Mouse (Mus musculus): ENCODE measurements around the gene Carhsp1. TPM values are rescaled to one million over a fixed set of nuclear protein-coding genes. Genes with fewer than 3 reads are reported as not detected.
A peak's percentile ranks its signal among the peaks of the same experiment; 100 is the strongest.

The Carhsp1 gene
- total and polyA plus RNA-seq, 2 experiments from 2014 or later: 42.7 to 71.6 TPM

DNA sequence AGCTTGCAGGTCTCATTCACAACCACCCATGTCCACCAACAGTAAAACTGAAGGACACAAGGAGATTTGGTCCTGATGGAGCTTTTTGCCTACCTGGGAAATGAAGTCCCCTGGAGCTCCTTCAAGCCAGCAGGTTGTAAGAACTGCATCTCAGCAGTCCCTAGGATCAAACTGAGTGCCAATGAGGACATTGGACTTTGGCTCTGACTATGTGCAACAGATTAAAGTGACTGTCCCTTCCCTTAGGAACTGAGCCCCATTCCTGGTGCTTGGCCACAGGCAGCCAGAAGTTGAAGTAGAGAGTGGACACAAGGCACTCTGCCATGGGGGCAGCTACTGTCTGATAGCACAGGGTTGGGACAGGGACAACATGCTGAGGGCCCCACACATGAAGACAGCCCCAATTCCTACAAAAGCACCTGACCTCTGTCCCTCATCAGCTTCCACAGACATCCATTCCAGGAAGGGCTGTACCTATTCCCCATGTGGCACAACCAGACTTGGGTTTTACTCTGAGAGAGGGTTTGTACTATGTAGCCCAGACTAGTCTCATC lies 15.7 kb upstream of the Carhsp1 start:
- TF ChIP-seq CTCF (IDR thresholded peaks at IDR 0.05; ENCODE audit: low read depth) (no peak), EP300 (IDR thresholded peaks at IDR 0.05; ENCODE audit: low read depth) (no peak)
- no peaks in the 10 kb centered on the region for H3K4me1 ChIP-seq (ENCODE audit: control insufficient read depth, insufficient read depth)
- H3K27ac ChIP-seq (ENCODE audit: low read depth): no peak overlapping the region
- ATAC-seq (ENCODE audit: insufficient read depth, low read depth): no peak
- H3K4me2 ChIP-seq (ENCODE audit: low read depth, low read length): no peak overlapping the region
- peaks cover 37% of the 10 kb centered on the region for H3K36me3 ChIP-seq (replicated peaks; ENCODE audit: control insufficient read depth, insufficient read depth, low read length)
- no peak overlapping the region for H3K4me3 ChIP-seq (ENCODE audit: low read depth, low read length)
- no peaks in the 10 kb centered on the region for H3K27me3 ChIP-seq (ENCODE audit: control insufficient read depth, insufficient read depth, low read length)
- no peak overlapping the region for H3K9ac ChIP-seq (replicated peaks; ENCODE audit: low read depth, low read length)
- no peaks in the 10 kb centered on the region for H3K9me3 ChIP-seq (replicated peaks; ENCODE audit: control insufficient read depth, low read length)
- DNase-seq (ENCODE audit: low spot score): no peak

DNA sequence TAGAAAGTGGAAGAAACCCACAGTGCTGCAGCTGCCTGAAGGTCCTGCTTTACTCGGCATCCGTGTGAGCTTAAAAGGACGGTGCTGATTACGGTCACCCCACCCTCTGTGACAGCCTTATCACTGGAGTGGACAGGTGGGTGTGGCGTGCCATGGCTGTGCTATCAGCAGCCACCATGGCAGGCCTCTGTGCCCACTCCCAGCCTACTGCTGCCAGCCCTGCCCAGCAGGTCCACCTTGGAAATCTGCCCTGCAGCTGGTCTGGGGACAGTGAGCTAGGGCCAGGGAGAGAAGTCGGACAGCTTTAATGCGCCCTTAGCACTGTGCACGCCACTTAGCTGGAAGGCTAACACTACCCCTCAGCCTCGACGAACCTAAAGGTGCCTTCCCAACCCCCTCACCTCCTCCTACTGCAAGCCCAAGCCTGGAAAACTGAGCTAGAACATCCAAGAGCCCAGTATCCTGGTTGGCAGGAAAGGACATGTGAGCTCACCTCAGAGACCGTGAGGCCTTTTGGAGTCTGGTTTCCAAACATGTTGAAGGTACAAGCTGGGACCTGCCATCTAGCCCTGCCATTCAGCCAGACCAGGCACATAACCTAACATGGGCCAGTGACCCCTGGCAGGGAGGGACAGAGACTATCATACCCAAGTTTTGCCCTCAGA lies 15.0 kb upstream of the Carhsp1 start:
- Histone ChIP-seq H3K4me2 (ENCODE audit: low read depth, low read length) (no peak overlapping the region), H3K4me1 (ENCODE audit: control insufficient read depth, insufficient read depth) (no peaks in the 10 kb centered on the region), H3K27me3 (ENCODE audit: control insufficient read depth, insufficient read depth, low read length) (no peaks in the 10 kb centered on the region), H3K36me3 (replicated peaks; ENCODE audit: control insufficient read depth, insufficient read depth, low read length) (peaks cover 30% of the 10 kb centered on the region), H3K4me3 (ENCODE audit: low read depth, low read length) (no peak overlapping the region), H3K27ac (ENCODE audit: low read depth) (0 out of 2 replicates have a peak overlapping the region, but pooled peaks have one; percentile 12), H3K9ac (replicated peaks; ENCODE audit: low read depth, low read length) (no peak overlapping the region; the same call in 1 of the 2 replicates), H3K9me3 (replicated peaks; ENCODE audit: control insufficient read depth, low read length) (no peaks in the 10 kb centered on the region)
- 38% methylated on average over 11 of the region's 11 CpGs for WGBS
- TF ChIP-seq EP300 (IDR thresholded peaks at IDR 0.05; ENCODE audit: low read depth) (no peak), CTCF (IDR thresholded peaks at IDR 0.05; ENCODE audit: low read depth) (no peak)
- DNase-seq (ENCODE audit: low spot score) (no peak), ATAC-seq (ENCODE audit: insufficient read depth, low read depth) (peak; percentile 49)

DNA sequence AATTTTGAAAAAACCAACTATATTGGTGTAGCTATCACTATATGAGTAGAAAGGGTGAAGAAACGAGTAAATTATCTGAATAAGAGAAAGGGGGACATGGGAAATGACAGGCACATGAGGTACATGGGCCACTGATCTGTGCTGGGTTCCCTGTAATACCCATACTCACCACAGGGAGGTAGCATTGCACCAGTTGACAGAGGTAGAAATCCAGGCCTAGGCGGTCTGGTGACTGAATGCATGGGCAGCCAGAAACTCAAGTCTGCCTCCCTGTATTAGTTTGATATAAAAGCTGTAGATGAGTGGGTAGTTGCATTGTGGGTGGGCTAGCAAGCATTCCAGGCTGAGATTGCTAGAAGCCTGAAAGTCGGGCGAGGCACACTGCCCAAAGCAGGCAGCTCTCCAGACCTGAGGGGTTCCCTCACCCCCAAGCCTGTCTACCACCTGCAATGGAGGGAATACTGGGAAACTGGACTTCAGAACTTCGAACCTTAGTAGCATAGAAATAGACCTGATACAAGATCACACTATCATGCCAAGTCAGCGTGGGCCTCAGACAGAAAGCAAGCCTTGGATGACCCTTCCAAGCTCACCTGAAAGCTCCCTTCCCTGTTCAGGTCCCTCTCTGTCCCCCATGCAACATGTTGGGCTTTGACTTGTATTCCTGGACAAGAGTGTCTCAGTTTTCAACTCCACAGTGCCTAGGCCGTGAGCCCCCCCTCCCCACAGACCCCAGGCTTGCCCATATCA lies 14.3 kb upstream of the Carhsp1 start:
- 54% methylated on average over 7 of the region's 7 CpGs for WGBS
- Histone ChIP-seq H3K27me3 (ENCODE audit: control insufficient read depth, insufficient read depth, low read length) (no peaks in the 10 kb centered on the region), H3K4me2 (ENCODE audit: low read depth, low read length) (no peak overlapping the region), H3K27ac (ENCODE audit: low read depth) (no peak overlapping the region), H3K4me1 (ENCODE audit: control insufficient read depth, insufficient read depth) (no peaks in the 10 kb centered on the region), H3K36me3 (replicated peaks; ENCODE audit: control insufficient read depth, insufficient read depth, low read length) (peaks cover 23% of the 10 kb centered on the region), H3K9ac (replicated peaks; ENCODE audit: low read depth, low read length) (no peak overlapping the region), H3K4me3 (ENCODE audit: low read depth, low read length) (no peak overlapping the region), H3K9me3 (replicated peaks; ENCODE audit: control insufficient read depth, low read length) (no peaks in the 10 kb centered on the region)
- ATAC-seq (ENCODE audit: insufficient read depth, low read depth) (peak; percentile 68), DNase-seq (ENCODE audit: low spot score) (peak; percentile 76)
- TF ChIP-seq CTCF (IDR thresholded peaks at IDR 0.05; ENCODE audit: low read depth) (peak; percentile 95), EP300 (IDR thresholded peaks at IDR 0.05; ENCODE audit: low read depth) (no peak)

DNA sequence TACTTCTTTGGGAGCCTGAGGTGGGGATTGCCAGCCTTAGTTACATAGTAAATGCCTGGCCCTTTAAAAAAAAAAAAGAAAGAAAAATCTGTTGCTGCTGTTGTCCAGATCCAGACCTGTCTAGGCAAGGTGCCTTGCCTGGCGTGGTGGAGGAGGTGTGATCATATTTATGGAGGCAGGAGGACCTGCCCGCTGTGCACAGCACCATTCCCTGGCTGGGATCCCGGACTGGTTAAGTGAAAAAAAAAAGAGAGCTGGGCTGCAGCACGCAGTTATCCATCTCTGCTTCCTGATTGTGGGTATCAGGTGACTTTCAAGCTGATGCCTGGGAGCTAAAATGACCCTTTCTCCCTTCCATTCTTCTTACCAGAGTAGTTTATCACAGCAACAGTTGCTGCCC lies 13.1 kb upstream of the Carhsp1 start:
- Histone ChIP-seq H3K4me2 (ENCODE audit: low read depth, low read length) (no peak overlapping the region), H3K9me3 (replicated peaks; ENCODE audit: control insufficient read depth, low read length) (no peaks in the 10 kb centered on the region), H3K27me3 (ENCODE audit: control insufficient read depth, insufficient read depth, low read length) (no peaks in the 10 kb centered on the region), H3K27ac (ENCODE audit: low read depth) (no peak overlapping the region), H3K36me3 (replicated peaks; ENCODE audit: control insufficient read depth, insufficient read depth, low read length) (peaks cover 12% of the 10 kb centered on the region), H3K4me3 (ENCODE audit: low read depth, low read length) (no peak overlapping the region), H3K4me1 (ENCODE audit: control insufficient read depth, insufficient read depth) (no peaks in the 10 kb centered on the region), H3K9ac (replicated peaks; ENCODE audit: low read depth, low read length) (no peak overlapping the region)
- TF ChIP-seq EP300 (IDR thresholded peaks at IDR 0.05; ENCODE audit: low read depth): no peak
- no peak for TF ChIP-seq CTCF (IDR thresholded peaks at IDR 0.05; ENCODE audit: low read depth)
- DNase-seq (ENCODE audit: low spot score): no peak
- ATAC-seq (ENCODE audit: insufficient read depth, low read depth): no peak
- 30% methylated on average over 4 of the region's 4 CpGs for WGBS

DNA sequence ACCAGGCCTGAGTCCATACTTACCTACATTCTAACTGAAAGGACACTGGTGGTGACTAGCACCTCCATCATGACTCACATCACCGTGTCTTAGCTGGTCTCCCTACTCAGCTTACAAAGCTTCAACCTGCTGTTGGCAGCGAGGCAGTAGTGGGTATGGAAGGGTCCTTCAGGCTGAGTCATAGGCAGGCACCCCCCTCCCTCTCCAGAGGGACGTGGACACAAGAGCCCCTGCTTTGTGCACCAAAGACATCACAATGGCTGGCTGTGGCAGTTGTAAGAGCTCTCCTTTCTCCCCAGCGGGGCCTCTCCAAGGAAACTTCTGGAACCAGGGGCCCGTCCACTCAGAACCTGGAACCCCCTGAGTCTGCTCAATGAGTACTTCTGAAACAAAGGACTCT lies 8.5 kb upstream of the Carhsp1 start, which contains the start of gene Gm5767:
Gene Gm5767, plus strand, starts transcription at position 301 of the 400 bp plus-strand sequence.
- H3K27ac ChIP-seq (ENCODE audit: low read depth): no peak within 1 kb of the TSS
- ATAC-seq (ENCODE audit: insufficient read depth, low read depth): no peak
- DNase-seq (ENCODE audit: low spot score): no peak
- no peak within 1 kb of the TSS for H3K4me2 ChIP-seq (ENCODE audit: low read depth, low read length)
- H3K9me3 ChIP-seq (replicated peaks; ENCODE audit: control insufficient read depth, low read length): no peaks in the 10 kb centered on the region
- no peak within 1 kb of the TSS for H3K9ac ChIP-seq (replicated peaks; ENCODE audit: low read depth, low read length)
- no peaks in the 10 kb centered on the region for H3K36me3 ChIP-seq (replicated peaks; ENCODE audit: control insufficient read depth, insufficient read depth, low read length)
- no peaks in the 10 kb centered on the region for H3K27me3 ChIP-seq (ENCODE audit: control insufficient read depth, insufficient read depth, low read length)
- no peaks in the 10 kb centered on the region for H3K4me1 ChIP-seq (ENCODE audit: control insufficient read depth, insufficient read depth)
- H3K4me3 ChIP-seq (ENCODE audit: low read depth, low read length): no peak within 1 kb of the TSS
- TF ChIP-seq EP300 (IDR thresholded peaks at IDR 0.05; ENCODE audit: low read depth): no peak
- 75% methylated on average over 5 of the region's 5 CpGs for WGBS
